Mouse (Mus musculus): ENCODE measurements around the gene 1700067P10Rik.

Gene 1700067P10Rik

DNA sequence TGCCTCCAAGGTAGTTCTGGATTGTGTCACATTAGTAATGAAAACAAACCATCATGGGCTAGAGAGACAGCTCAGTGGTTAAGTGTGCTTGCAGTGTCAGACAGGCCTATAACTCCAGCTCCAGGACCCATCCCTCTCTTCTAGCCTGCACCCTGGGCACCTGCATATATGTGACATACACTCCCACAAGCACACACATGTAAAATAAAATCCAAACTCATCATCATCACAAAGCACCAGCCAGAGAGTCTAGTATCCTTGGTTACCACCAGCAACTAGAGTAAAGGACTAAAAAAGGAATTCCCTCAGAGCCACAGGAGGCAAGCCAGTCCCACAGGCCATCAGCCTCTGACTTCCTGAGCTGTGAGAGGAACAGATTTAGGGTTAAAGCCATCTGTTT is at the start of gene 1700067P10Rik:
TSS of gene 1700067P10Rik (plus strand) at position 301 of the 400 bp plus-strand sequence.
- DNase-seq (ENCODE audit: low spot score) = no peak

- peak; percentile 32 for DNase-seq (ENCODE audit: low spot score)
Measured at GRCm38 (mm10) chr17:48041351-48042287, 47.5 kb upstream of the 1700067P10Rik start.

DNA sequence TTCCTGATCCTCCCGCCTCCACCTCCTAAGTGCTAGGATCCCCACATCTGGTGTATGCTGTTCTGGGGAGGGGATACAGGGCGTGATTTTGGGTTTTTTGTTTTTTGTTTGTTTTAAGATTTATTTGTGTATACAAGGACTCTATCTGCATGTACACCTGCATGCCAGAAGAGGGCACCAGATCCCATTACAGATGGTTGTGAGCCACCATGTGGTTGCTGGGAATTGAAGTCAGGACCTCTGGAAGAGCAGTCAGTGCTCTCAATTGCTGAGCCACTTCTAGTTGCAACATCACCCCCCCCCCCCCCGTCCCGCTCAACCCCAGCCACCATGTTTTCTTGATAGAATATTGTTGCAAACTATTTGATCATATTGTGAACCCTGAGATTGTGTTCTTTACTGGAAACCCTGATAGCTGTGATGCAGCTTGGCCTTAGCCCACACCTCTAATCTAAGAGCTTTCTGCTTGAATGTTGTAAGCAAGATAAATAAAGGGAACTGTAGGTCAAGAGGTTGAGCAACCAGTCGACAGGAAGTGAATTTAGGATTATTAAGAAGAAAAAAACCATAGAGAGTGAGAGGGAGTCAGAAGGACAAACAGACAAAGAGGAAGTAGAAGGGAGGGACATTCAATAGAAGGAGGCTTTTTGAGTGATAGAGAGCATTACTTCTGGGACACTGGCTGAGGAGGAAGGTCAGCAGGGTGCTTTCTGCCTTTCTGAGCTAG is 45.8 kb upstream of the 1700067P10Rik start:
- DNase-seq (ENCODE audit: low spot score) = no peak

DNA sequence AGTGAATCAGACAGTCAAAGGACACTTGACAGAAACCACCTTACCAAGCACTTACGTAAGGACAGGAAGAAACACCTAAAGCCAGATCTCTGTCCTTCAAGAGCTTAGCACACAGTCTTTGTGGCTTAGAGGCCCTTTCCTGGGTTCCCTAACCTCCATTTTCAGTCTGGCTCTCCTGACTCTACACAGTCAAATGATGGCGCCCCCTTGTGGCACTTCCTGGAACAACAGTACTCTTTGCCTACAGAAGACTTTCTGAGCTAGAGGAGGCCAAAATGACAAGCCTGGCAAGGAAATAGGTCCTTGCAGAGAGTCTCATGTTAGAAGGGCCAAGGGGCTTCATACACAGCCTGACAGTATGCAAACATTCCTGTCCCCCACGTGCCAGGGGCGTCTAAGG is 43.5 kb upstream of the 1700067P10Rik start:
- peak; percentile 84 for DNase-seq (ENCODE audit: low spot score)

DNA sequence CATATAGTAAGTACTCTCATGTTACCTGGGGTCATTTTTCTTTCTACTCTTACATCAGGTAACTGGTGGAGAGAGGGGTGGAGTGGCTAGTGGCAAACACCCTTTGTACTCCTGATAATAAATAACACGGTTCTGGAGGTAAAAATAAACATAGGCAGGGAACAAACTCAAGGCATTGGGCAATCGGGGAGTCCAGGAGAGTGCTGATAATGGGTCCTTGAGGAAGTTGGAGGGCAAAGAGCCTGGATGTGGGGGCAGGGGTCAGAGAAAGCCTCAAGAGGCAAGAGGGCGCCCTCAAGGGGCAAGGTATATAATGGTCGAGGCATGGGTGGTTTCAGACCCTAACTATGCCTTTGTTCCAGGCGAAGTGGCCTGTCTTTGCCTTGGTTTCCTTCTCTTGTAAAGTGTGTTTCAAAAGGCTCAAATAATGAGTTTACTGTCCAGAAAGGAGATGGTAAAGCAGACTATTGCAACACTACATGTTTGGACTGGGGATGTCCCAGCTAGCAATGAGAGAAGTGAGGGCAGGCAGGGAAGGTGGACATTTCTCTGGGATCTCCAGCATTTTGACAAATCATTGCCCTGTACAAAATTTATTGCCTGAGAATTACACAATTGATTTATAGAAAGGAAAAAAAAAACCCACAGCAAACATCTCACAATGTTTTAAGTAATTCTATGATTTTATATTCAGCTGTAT is 37.3 kb upstream of the 1700067P10Rik start:
- no peak for DNase-seq (ENCODE audit: low spot score)

DNA sequence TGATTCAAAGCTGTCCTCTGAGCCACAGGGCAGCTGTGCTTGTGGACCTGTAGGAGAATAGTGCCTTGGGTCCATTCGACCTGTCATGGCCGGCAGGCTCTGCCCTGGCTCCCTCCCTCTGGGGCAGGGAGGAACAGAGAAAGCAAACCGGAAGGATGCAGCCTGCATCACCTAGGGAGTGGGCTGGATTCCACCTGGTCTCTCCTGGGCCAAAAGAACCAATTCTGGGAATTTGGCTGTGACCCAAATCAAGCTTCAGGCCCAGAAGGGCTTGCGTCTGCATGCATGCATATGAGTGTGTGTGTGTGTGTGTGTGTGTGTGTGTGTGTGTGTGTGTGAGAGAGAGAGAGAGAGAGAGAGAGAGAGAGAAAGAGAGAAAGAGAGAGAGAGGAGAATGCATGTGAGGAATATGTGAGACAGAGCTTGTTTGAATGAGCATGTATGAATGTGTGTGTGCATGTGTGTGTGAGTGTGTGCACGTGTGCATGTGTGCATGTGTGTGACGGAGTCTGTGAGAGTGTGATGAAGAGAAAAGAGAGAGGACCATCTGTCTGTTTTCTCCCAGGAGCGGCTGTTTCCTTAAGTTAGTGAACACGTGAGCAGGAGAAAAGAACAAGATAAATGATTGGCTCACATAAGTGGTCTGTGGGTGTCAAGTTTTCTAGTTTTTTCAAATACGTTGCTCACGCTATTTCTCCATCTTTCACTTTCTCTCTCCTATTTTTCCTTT is 36.6 kb upstream of the 1700067P10Rik start:
- DNase-seq (ENCODE audit: low spot score) = no peak

GRCm38 (mm10) chr17:48053646-48054045 is 35.5 kb upstream of the 1700067P10Rik start:
- DNase-seq (ENCODE audit: low spot score) = no peak

DNA sequence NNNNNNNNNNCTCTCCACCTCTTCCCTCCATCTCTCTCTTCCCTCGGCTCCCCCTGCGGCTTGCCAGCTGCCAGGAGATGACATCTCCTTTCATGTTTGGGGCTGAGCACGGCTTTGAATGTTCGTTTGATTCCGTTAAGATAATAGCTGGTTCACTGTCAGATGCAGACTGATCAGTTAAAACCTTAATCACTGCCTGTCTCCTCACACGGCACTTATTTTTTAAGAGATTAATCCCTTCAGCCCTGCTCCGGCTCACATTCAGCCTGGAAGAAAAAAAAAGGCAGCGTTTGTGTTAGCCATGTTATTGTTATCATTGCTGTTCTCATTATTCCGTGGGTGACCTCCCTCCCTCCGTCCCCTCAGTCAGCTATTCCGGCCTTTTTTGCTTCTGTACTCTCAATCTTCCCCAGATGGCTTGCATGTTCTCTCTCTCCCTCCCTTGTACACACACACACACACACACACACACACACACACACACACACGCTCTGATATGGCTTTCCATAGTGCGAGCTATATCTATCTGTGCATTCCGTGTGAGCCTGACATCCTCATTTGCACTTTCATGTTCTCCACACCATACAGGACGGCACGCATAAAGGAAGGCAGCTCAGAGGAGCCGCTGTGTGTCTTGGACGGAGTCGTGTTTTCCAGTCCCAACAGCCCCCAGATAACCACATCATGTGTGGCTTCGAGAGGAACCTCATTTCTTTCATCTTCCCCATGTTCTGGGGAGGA is 33.9 kb upstream of the 1700067P10Rik start:
- DNase-seq (ENCODE audit: low spot score) = no peak

GRCm38 (mm10) chr17:48057382-48057781 is 31.7 kb upstream of the 1700067P10Rik start:
- DNase-seq (ENCODE audit: low spot score) = no peak

- DNase-seq (ENCODE audit: low spot score) = no peak
Measured at GRCm38 (mm10) chr17:48064196-48064843, 24.8 kb upstream of the 1700067P10Rik start.

- no peak for DNase-seq (ENCODE audit: low spot score)
Measured at GRCm38 (mm10) chr17:48065081-48065501, 24.0 kb upstream of the 1700067P10Rik start.

DNA sequence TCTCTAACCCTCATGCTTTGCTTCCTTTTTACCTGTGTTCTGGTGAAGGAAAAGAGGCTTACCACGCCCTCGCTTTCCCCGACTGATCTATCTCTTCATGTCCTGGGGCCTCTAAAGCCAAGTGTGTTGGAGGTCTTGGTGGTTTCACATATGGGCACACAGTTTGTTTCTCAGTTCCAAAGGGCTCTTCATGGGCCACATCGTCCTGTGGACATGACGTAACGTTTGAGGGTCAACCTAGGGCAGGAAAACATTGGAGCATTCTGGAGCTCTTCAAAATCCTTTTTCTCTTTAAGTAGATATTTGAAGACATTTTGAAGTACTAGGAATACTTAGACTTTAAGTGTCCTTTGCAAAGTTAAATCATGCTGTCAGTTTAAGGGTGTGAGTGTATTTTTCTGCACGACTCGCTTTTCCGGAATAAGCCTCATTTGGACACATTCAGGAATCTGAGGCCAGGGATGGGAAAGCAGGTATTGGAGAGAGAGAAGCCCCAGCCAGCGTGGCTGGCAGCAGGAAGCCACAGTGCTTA is 22.0 kb upstream of the 1700067P10Rik start:
- DNase-seq (ENCODE audit: low spot score) = no peak

DNA sequence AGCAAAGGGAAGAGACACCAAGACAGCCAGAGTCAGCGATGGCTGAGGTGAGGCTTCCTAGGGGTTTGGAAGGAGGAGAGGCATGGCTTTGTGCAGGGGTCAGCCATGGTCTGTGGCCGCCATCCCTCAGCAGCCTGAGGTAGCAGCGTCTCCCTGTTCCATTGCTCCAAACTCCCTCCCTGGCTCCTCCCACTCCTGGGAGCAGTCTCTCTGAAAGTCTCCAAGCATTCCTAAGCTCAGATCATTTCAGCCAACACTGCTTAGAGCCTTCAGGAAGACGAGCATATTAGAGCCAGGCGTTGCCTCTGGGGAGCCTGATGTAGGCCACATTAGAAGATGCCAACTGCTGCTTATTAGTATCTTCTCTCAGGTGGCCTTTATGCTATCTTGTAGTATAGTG is 21.4 kb upstream of the 1700067P10Rik start:
- DNase-seq (ENCODE audit: low spot score) = no peak

- DNase-seq (ENCODE audit: low spot score) = no peak
Measured at GRCm38 (mm10) chr17:48080626-48081025, 8.5 kb upstream of the 1700067P10Rik start.

DNA sequence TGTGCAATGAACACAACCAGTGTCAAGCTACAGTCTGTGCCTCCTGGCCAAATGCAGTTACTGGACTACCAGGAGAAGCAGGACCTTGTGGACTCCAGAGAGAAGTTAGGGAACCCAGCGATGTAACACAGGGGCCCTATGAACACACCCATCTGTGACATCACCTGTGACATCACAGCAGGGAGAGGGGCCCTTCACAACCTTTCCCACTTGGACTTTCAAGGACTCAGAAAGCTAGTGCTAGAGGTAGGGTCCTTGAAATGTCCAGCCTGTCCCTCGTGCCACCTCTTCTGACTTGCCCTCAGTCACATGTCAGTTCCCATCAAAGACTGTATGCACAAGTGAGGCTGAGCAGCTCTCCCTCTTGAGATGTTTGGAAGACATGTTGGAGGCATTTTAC is 327 bp downstream of the 1700067P10Rik start:
- DNase-seq (ENCODE audit: low spot score) = no peak

DNA sequence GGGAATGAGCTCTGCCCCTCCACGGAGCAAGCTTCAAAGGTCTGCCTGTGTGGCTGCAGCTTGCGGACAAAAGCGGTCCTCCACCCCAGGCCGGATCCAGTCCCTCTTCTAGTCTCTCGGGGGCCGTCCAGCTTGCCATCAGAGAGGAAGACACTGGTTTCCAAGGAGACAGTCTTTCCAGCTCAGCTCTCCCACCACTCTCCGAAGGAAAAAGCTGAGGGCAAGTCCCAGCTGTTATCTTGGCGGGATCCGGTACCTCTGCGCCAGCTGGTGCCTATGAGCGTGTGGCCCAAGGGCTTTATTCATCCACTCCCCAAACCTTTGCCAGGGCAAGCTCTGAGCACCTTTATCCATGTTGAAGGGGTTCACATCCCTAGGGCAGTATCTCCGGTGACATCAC is 1.2 kb downstream of the 1700067P10Rik start:
- no peak for DNase-seq (ENCODE audit: low spot score)

- DNase-seq (ENCODE audit: low spot score) = no peak
Measured at GRCm38 (mm10) chr17:48093286-48093817, 4.2 kb downstream of the 1700067P10Rik start.

DNA sequence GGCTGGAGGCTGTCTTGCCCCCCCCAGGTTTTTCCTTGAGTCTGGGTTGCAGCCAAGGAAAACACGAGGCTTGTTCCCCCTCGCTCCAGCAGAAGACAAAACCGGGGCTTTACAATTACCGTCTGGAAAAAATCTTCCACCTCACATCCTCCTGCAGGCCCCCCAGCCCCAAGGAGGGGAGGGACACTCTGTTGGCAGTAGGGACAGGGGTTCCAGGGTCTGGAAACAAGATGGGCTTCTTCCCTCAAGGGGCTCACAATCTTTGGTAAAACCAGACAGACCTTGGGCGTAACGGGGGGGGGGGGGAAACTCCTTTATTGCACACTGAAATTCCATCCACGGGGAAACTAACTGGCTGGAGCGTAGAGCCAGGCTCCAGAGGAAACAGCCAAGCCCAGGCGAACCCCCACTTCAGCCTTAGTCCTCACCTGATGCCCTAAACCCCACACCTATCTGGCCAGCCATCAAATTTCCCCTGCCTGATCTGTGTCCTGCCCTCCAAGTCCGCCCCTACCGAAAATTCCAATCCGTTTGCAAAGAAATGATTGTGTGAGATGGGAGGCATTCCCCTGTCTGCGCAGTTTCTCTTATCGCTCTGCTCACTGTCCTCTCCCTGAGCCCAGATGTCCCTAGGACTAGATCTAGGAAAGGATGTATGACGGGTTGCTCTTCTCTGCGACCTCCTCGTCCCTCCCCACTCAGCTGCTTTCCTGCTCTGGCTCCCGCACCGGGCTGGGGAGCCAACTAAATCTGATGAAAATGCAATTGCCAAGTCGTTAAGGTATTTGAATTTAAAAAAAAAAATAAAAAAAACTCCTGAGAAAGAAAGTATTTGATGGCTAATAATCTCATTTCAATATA is 5.9 kb downstream of the 1700067P10Rik start:
- DNase-seq (ENCODE audit: low spot score) = no peak

GRCm38 (mm10) chr17:48095718-48096121 is 6.6 kb downstream of the 1700067P10Rik start:
- DNase-seq (ENCODE audit: low spot score) = no peak
